Mouse (Mus musculus): Measurements from ENCODE around the gene Ube2b.

GRCm38 (mm10) chr11:51949155-51949840 lies 51.3 kb downstream of the Ube2b start:
- no peak for TF ChIP-seq POLR2A (IDR thresholded peaks at IDR 0.05; ENCODE audit: borderline replicate concordance, control insufficient read depth, low read depth, low read length)
- no peak for TF ChIP-seq CTCF (IDR thresholded peaks at IDR 0.05; ENCODE audit: control insufficient read depth, insufficient read depth, low read length)
